Mouse (Mus musculus): ENCODE results near the gene Get4. TPM values are rescaled to one million over a fixed set of nuclear protein-coding genes. Genes with fewer than 3 reads are reported as not detected.

Gene Get4
- polyA plus RNA-seq (2016; fragmentation: Nextera tagmentation; extraction: Ambion mirVana): 196 and 215 TPM in 2 replicates

DNA sequence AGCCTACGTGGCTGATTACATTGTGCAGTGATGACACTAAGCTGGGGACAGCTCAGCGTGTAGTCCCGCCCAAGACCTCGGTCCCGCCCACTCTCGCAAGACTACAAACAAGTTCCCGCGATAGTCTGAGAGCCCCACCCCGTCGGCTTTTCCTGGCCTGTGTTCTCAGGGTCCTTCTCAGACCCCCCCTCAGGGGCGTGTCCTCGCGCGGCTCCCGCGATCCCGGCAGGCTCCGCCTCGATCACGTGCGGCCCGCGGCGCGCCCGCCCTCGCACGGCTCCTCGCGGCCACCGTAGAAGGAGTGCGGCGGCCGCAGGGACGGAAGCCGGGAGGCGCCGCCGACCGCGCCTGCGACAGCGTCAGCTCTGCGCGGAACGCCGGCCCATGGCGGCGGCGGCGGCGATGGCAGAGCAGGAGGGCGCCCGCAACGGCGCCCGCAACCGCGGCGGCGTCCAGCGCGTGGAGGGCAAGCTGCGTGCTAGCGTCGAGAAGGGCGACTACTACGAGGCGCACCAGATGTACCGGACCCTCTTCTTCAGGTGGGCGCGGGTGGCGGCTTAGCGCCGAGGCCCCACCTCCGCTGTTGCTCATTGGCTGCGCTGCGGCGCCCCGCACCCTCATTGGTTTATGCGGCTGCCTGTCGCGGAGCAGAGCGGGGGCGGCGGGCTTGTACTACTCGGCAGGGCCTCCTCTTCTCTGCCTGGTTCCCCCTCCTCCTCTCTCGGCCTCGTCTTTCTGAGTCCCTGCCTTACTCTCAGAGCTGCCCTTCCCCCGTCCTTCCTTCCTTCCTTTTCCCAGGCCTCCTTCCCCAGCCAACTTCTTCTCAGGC lies at the start of gene Get4:
Get4 (plus strand) TSS at position 244 of the 829 bp plus-strand sequence.
- peak; percentile 98 for DNase-seq (ENCODE audit: low spot score)
- Histone ChIP-seq H3K27me3 (ENCODE audit: low read depth, poor library complexity, severe bottlenecking) (no peaks in the 10 kb centered on the region), H3K9me3 (replicated peaks) (no peaks in the 10 kb centered on the region), H3K4me1 (peaks cover 26% of the 10 kb centered on the region), H3K36me3 (peaks cover 59% of the 10 kb centered on the region), H3K27ac (peak within 1 kb of the TSS; percentile 96), H3K4me3 (peak within 1 kb of the TSS; percentile 88)
- under 1% methylated on average over 87 of the region's 90 CpGs for WGBS

DNA sequence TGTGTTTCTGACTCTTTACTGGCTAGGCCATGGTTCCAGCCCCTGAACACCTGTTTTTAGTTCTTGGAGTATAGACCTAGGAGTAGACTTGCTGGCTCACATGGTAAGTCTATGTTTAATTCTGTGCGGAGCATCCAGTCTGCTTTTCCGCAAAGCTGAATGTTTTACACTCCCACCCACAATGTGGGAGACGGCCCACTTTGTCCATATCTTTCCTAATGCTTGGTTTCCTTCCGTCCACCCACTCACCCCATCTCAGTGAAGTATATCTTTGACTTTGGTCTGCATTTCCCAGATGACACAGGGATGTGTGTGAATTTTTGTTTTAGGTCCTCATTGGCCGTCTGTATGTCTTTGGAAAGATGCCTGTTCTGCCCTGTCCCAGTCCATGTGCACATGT lies 48.8 kb upstream of the Get4 start:
- Histone ChIP-seq H3K9me3 (replicated peaks) (no peaks in the 10 kb centered on the region), H3K27me3 (ENCODE audit: low read depth, poor library complexity, severe bottlenecking) (no peaks in the 10 kb centered on the region), H3K27ac (no peak overlapping the region), H3K36me3 (no peaks in the 10 kb centered on the region; the same call in 1 of the 2 replicates), H3K4me3 (no peak overlapping the region), H3K4me1 (peaks cover 35% of the 10 kb centered on the region)
- no peak for DNase-seq (ENCODE audit: low spot score)
- 90% methylated on average over 5 of the region's 5 CpGs for WGBS

DNA sequence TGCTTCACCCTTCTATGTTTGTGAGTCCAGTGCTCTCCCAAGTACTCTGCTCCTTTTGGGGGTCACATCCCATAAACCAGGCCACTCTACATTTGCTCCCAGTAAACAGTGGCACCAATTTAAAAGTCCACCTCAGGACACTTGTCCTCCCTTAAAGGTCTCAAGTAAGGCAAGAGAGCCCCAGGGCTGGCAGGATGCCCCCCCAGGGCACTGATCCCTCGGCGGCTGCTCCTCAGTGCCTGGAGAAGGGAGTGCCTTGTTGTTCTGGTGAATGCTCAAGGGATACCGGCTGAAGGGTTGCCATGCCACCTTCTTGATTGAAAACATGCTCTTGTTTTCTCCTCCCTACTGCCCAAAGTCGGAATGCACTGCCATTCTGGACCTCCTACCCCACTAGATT lies 46.0 kb upstream of the Get4 start:
- H3K27me3 ChIP-seq (ENCODE audit: low read depth, poor library complexity, severe bottlenecking): no peaks in the 10 kb centered on the region
- H3K36me3 ChIP-seq: peaks cover 23% of the 10 kb centered on the region
- no peaks in the 10 kb centered on the region for H3K9me3 ChIP-seq (replicated peaks)
- no peak overlapping the region for H3K4me3 ChIP-seq
- peaks cover 21% of the 10 kb centered on the region for H3K4me1 ChIP-seq
- 76% methylated on average over 4 of the region's 4 CpGs for WGBS
- H3K27ac ChIP-seq: no peak overlapping the region
- no peak for DNase-seq (ENCODE audit: low spot score)

DNA sequence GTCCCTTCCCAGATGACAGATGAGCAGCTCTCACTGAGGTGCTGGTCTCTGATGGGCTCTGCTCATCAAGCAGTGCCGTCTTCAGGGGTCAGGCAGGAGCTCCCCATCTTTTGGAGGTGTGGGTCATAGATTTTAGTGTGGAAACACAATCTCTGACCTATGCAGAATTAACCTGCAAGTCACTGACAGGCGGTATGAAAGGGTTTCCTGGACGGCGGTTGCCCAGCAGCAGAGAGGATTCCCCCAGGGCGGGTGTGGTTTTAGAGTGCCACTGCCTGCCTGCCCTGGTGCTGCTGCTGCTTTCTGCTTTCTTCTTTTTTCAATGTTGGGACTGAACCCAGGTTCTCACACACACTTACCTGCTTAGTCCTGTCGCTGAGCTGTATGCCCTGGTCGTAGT lies 45.6 kb upstream of the Get4 start:
- no peak overlapping the region for H3K27ac ChIP-seq
- no peak for DNase-seq (ENCODE audit: low spot score)
- H3K4me1 ChIP-seq: peaks cover 17% of the 10 kb centered on the region
- H3K36me3 ChIP-seq: peaks cover 25% of the 10 kb centered on the region
- WGBS: 89% methylated on average over 7 of the region's 7 CpGs
- H3K27me3 ChIP-seq (ENCODE audit: low read depth, poor library complexity, severe bottlenecking): no peaks in the 10 kb centered on the region
- no peak overlapping the region for H3K4me3 ChIP-seq
- H3K9me3 ChIP-seq (replicated peaks): no peaks in the 10 kb centered on the region

DNA sequence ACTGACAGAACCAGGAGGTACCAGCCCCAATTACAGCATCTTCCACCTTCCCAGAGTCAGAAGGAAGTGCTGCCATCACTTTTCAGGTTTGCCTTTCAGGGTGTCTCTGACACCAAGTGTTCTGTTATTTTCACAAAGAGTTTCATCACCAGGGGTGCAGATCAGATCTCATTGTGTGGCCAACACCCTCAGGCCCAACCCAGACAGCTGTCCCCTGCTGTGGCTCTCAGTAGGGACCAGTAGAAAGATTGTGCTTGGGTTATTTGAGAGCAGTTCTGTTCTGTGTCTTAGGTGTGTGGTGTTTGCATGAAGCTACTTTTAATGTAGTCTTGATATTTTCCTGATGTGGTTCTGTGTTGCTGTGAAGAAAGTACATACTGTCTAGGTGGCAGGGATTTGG lies 43.9 kb upstream of the Get4 start:
- H3K4me3 ChIP-seq: no peak overlapping the region
- no peaks in the 10 kb centered on the region for H3K27me3 ChIP-seq (ENCODE audit: low read depth, poor library complexity, severe bottlenecking)
- H3K9me3 ChIP-seq (replicated peaks): no peaks in the 10 kb centered on the region
- no peak for DNase-seq (ENCODE audit: low spot score)
- peaks cover 36% of the 10 kb centered on the region for H3K36me3 ChIP-seq
- H3K27ac ChIP-seq: no peak overlapping the region
- peaks cover 8% of the 10 kb centered on the region; the same call in 1 of the 2 replicates for H3K4me1 ChIP-seq

DNA sequence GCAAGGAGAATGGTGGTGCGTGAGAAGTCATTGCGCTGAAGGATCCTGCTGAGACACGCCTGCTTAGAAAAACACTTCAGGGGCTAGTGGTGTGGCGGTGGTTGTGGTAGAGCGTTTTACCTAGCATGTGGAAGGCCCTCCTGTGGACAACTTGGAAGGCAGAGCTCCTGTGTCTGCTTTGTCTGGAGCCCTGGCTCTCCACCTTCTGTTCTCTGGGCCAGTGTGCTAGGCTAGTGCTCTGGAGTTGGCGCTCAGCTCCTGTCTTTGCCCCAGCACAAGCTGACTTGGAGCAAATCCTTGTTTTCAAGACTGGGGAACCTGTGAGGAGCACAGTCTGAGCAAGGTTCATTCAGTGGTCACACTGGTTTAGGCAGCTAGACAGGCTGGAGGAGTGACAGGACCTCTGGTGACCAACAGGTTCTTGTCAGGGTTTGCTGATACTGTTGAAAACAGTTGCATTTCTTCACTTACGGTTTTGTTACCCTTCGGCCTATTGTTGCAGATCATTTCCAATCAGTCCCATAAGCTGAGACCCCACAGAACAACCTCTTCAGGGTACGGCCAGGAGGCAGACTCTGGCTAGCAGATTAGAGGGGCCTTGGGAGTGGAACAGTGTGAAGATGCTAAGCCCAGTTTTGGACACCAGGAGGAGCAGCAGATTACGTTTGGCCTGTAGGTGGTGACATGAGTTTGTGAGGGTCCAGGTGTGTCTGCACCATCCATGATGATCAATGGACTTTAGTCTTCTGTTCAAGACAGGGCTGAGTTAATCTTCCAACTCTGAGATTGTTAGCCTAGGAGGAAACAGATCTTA lies 43.0 kb upstream of the Get4 start:
- Histone ChIP-seq H3K4me1 (peaks cover 8% of the 10 kb centered on the region; the same call in 1 of the 2 replicates), H3K27ac (no peak overlapping the region), H3K36me3 (peaks cover 38% of the 10 kb centered on the region), H3K9me3 (replicated peaks) (no peaks in the 10 kb centered on the region), H3K27me3 (ENCODE audit: low read depth, poor library complexity, severe bottlenecking) (no peaks in the 10 kb centered on the region), H3K4me3 (no peak overlapping the region)
- no peak for DNase-seq (ENCODE audit: low spot score)
- 90% methylated on average over 10 of the region's 10 CpGs for WGBS

DNA sequence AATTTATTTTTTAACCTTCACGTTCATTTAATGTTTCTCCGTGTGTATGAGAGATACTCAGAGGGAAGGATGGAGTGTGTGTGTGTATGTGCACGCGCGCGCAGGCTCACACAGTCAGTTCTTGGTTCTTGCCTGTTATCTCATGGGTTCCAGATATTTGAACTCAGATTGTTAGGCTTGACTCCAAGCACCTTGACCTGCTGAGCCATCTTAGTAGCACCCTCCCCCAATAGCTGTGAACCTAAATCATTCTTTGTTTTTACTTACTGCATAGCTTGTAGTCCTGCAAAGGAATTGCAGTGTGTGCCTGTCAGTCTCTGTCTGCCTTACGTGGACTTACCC lies 42.5 kb upstream of the Get4 start:
- peaks cover 8% of the 10 kb centered on the region; the same call in 1 of the 2 replicates for H3K4me1 ChIP-seq
- no peaks in the 10 kb centered on the region for H3K9me3 ChIP-seq (replicated peaks)
- no peak overlapping the region for H3K4me3 ChIP-seq
- no peak for DNase-seq (ENCODE audit: low spot score)
- H3K27ac ChIP-seq: no peak overlapping the region
- 96% methylated on average over 7 of the region's 7 CpGs for WGBS
- no peaks in the 10 kb centered on the region for H3K27me3 ChIP-seq (ENCODE audit: low read depth, poor library complexity, severe bottlenecking)
- peaks cover 38% of the 10 kb centered on the region for H3K36me3 ChIP-seq

DNA sequence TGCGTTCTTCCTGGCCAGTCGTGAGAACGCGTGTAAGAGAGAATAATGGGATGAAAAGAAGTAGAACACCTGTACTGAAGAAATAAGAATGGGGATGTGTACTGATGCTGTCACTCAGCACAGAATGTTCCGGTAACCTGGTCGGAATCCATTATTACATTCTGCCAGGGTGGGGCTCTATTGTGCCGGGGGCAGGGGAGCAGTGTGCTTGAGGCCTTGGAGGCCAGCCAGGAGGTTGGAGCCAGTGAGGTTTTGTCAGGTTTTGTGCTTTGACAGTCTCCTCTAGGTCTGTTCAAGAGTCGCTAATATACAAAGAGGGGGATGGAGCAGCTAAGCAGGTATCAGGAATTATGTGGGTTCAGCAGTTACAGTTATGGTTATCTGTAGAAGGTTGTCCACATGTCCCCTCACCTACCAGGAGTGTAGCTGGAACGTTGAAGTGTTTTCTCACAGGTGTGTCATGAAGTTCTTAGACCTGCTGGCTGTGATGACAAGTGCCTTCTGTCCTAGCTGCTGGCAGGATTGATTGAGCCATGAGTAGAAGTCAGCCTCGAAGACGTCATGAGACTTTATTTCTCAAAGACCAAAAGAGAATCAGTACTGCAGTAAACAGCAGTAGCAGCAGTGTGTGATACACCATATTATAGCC lies 40.3 kb upstream of the Get4 start:
- WGBS: 94% methylated on average over 11 of the region's 11 CpGs
- Histone ChIP-seq H3K4me3 (no peak overlapping the region), H3K36me3 (peaks cover 57% of the 10 kb centered on the region), H3K4me1 (no peaks in the 10 kb centered on the region), H3K27me3 (ENCODE audit: low read depth, poor library complexity, severe bottlenecking) (no peaks in the 10 kb centered on the region), H3K9me3 (replicated peaks) (no peaks in the 10 kb centered on the region), H3K27ac (no peak overlapping the region)
- DNase-seq (ENCODE audit: low spot score): no peak

DNA sequence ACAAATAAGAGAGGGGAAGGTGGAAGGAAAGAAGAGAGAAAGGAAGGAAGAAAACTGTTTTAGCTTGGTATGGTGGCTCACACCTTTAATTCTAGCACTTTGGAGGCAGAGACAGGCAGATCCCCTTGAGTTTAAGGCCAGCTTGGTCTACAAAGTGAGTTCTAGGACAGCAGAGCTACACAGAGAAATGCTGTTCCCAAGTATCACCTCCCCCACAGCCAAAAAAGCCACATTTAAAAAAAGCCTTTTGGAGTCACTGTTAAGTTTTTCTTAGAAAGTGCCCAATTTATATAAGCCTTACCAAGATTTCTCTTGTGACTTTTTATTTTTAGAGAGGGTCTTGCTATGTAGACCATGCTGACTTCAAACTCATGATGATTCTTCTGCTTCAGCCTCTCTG lies 37.8 kb upstream of the Get4 start:
- H3K27ac ChIP-seq: no peak overlapping the region
- DNase-seq (ENCODE audit: low spot score): no peak
- H3K4me3 ChIP-seq: no peak overlapping the region
- H3K36me3 ChIP-seq: peaks cover 55% of the 10 kb centered on the region
- no peaks in the 10 kb centered on the region for H3K27me3 ChIP-seq (ENCODE audit: low read depth, poor library complexity, severe bottlenecking)
- no peaks in the 10 kb centered on the region for H3K9me3 ChIP-seq (replicated peaks)
- H3K4me1 ChIP-seq: no peaks in the 10 kb centered on the region

DNA sequence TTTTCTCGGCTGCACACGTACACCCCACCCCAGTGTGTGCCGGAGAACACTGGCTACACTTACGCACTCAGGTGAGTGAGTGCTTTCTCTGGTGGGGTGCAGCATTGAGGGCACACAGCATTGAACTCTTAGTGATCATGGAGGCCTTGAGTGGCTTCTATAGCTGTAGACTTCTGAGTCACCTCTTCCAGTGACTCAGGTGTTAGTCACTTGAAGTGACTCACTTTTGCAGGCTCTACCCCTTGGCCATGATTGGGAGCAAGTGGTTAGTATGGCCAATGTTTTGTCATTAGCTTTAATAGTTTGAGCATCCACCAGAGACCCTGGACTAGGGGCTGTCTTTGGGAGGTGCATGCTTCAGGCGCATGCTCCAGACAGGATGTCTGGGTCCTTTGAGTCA lies 36.9 kb upstream of the Get4 start:
- no peak overlapping the region for H3K27ac ChIP-seq
- DNase-seq (ENCODE audit: low spot score): no peak
- no peaks in the 10 kb centered on the region for H3K9me3 ChIP-seq (replicated peaks)
- WGBS: 93% methylated on average over 5 of the region's 5 CpGs
- H3K27me3 ChIP-seq (ENCODE audit: low read depth, poor library complexity, severe bottlenecking): no peaks in the 10 kb centered on the region
- H3K4me3 ChIP-seq: no peak overlapping the region
- H3K4me1 ChIP-seq: no peaks in the 10 kb centered on the region
- peaks cover 55% of the 10 kb centered on the region for H3K36me3 ChIP-seq

DNA sequence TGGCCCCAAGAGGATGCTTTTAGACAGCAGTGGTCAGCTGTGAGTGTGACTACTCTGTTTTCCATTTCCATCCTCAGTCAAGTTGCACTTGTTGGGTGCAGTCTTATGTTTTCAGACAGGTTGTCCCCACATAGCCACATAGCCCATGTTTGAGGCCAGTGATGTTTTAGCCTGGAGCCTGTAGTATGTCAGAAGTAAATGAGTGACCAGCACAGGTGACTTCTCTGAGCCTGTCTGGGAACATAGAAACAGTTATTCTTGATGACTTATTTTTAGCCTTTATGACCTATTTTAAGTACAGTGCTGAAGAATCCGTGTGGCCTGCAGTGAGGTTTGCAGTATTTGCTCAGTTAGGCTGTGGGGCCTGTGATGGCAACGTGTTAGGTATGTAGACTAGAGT lies 36.0 kb upstream of the Get4 start:
- Histone ChIP-seq H3K27ac (no peak overlapping the region), H3K4me1 (no peaks in the 10 kb centered on the region), H3K9me3 (replicated peaks) (no peaks in the 10 kb centered on the region), H3K27me3 (ENCODE audit: low read depth, poor library complexity, severe bottlenecking) (no peaks in the 10 kb centered on the region), H3K36me3 (peaks cover 55% of the 10 kb centered on the region), H3K4me3 (no peak overlapping the region)
- DNase-seq (ENCODE audit: low spot score): no peak
- WGBS: 93% methylated on average over 2 of the region's 2 CpGs

DNA sequence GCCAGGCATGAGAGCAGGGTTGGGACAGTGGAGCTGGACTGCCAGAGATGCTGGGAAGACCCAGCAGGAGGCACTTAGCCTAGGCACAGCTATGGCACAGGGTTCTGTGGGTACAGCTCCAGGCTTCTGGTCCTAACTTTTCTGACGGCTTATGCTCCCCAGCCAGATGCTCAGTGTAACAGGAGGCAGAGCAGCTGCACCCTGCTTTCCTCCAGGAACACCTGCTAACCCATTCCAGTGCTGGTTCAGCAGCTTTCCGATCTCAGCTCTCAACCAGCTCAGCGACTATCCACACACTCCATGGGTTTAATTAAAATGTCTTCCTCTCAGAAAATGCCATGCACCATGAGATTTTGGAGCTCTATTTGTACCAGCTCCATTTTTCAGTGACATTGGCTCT lies 35.4 kb upstream of the Get4 start:
- Histone ChIP-seq H3K4me3 (no peak overlapping the region), H3K9me3 (replicated peaks) (no peaks in the 10 kb centered on the region), H3K27ac (no peak overlapping the region), H3K36me3 (peaks cover 57% of the 10 kb centered on the region), H3K4me1 (no peaks in the 10 kb centered on the region), H3K27me3 (ENCODE audit: low read depth, poor library complexity, severe bottlenecking) (no peaks in the 10 kb centered on the region)
- 86% methylated on average over 3 of the region's 3 CpGs for WGBS
- no peak for DNase-seq (ENCODE audit: low spot score)

DNA sequence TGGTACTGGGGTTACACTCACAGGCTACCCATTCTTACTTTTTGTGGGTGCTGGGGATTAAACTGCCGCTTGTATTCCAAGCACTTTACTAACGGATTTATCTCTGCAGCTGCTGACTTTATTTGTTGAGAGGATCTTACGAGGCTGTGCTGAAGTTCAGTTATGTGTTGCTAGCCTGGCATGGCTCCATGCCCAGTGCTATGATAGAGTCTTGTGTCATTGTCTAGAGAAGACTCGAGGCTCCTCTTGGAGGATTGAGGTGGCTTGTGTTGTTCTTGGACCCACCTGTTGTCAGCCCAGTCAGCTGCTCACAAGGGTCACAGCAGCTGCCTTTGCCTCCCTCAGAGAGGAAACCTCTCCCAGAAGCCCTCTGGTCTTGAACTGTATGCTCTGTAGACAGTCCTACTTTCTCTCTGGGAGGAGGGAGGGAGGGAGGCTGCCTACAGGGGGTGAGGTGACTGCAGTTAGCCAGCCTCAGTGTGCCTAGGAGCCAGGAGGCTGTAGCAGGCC lies 32.1 kb upstream of the Get4 start:
- Histone ChIP-seq H3K9me3 (replicated peaks) (no peaks in the 10 kb centered on the region), H3K27ac (no peak overlapping the region), H3K36me3 (peaks cover 76% of the 10 kb centered on the region), H3K4me1 (no peaks in the 10 kb centered on the region), H3K27me3 (ENCODE audit: low read depth, poor library complexity, severe bottlenecking) (no peaks in the 10 kb centered on the region), H3K4me3 (no peak overlapping the region)
- WGBS: 92% methylated on average over 4 of the region's 4 CpGs
- DNase-seq (ENCODE audit: low spot score): no peak
